Mouse (Mus musculus) right cerebral cortex, postnatal 36 days (tissue): ENCODE data around the gene Polr2b.

ENCODE experiments used
- DNase-seq, 2 experiments: peaks; one replicate each; pipeline ENCODE4 v3.0.0; 2022; ENCODE audit warnings: low spot score in 2 of 2, mixed read lengths in 1 of 2

Polr2b gene

DNA sequence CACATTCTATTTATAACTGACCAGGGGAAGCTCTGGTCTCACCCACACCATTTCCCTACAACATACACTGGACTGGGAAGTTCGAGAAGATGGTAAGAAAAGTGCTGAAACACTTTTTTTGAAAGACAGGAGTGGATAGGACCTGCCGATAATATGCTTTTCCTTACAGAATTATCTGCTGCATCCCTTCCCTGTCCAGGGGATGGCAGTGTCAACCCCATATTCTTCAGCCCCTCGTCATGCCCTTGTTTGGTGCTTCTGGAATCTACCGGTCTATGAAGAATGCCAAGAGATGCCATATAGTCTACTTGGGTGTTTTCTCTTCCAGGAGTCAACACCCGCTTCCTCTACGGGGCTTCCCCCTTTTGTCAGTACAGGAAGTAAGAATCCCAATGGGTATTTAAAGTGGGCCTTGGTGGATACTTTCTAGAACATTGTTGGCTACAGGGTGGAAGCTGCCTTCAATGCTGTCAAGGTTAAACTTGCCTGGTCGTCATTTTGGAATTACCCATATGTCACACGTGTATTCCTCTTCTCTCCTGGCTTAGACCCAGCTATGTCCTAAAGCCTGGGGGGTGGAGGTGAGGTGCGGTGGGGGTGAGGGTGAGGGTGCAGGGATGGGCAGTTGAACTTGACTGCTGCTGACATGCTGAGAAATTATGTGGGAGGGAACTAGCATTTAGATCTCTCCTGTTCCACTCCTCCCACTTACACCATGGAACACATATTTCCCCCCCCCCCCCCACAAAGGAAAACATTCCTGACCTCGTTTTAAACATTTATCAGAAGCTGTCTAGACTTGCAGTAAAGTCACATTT is 76.9 kb downstream of the Polr2b start:
- no peak for DNase-seq

DNA sequence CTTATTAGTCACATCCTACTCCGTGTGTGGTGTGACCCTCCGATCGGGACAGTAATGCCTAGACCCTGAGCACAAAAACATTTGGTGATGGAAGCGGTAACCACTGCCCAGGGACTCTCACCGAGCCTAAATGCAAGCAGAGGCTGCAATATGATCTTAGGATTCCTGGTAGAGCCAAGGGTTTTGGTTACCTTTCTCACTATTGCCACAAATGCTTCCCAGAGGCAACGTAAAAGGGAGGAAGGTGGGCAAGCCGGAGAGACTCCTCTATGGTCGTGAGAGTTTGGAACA is 77.4 kb downstream of the Polr2b start:
- DNase-seq = no peak

DNA sequence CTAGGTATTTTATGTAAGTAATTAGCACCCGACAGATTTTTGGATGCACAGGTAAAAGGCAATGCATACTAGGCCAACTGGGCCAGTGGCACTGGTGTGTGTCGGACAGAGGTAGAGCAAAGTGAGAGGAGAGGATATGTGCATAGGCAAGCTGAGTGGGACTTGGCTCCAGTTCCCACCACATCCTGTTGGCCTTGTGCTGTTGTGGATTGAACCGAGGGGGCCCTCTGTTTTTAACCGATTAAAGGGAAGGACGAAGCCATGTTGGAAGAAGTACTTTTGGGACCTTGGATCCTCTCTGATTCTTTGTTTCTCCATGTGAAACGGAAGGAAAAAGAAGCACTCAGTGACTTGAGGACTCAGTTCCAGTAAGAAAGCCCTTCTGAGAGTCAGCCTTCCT is 78.4 kb downstream of the Polr2b start:
- no peak for DNase-seq

DNA sequence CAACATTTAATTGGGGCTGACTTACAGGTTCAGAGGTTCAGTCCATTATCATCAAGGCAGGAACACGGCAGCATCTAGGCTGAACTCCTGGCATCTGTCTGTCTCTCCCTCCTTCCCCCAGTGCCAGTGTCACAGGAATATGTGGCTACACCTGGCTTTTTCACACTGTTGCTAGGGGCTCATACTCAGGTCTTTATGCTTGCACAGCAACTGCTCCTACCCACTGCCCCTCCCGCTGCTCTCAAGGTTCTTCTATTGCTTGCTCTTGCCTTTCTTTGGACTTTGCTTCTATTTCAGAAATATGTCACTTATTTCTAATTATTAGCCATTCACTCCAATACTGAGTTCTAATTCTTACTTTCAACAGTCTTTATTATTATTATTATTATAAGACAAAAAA is 80.3 kb downstream of the Polr2b start:
- DNase-seq = no peak

DNA sequence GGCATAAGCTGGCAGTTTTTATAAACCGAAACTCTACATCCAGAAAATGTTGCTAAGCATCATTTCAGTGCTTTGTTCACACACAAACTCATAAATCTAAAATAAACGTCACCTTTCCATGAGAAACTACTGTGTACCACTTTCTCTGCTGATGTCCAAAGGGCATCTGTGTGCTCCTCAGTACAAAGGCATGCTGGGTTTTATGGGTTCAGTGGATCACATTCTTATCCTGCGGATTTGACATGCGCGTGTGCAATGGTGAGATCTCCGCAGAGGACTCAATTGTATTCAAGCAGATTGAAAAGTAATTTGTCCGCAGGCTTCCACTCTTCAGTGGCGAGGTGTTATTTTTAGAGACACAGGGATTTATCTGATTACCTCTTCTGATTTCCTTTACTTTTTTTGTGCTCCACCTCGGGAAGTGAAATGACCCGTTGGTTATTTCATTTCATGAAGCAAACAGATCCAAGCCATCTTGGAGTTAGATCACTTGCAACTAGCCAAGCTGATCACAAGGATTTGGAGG is 83.2 kb downstream of the Polr2b start:
- no peak for DNase-seq

DNA sequence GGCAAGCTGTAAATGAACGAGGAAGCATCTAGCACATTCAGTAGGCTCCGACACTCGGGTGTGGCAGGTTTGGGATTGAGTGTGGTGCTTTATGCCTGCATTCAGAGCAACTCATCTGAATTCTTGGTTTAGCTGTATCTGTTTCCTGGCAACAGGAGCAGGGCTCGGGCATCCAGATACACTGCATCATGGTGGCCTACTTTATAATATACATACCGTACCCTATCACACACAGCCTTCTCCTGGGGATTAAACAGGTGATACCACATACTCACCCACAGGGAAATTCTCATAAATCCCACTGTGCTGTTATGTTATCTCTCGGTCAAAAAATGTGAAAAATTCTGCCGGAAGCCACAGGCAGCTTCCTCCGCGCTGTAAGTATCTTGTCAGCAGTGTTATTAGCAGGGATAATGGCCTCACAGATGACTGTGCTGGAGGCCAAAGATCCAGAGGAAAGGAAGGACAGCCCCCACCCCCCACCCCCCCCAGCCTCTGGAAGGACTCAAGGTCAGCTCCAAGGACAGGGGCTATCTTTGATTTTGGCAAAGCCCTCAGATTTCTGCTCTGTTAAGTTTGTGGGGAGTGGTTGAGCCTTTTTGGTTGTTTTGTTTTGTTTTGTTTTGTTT is 84.2 kb downstream of the Polr2b start:
- no peak for DNase-seq

DNA sequence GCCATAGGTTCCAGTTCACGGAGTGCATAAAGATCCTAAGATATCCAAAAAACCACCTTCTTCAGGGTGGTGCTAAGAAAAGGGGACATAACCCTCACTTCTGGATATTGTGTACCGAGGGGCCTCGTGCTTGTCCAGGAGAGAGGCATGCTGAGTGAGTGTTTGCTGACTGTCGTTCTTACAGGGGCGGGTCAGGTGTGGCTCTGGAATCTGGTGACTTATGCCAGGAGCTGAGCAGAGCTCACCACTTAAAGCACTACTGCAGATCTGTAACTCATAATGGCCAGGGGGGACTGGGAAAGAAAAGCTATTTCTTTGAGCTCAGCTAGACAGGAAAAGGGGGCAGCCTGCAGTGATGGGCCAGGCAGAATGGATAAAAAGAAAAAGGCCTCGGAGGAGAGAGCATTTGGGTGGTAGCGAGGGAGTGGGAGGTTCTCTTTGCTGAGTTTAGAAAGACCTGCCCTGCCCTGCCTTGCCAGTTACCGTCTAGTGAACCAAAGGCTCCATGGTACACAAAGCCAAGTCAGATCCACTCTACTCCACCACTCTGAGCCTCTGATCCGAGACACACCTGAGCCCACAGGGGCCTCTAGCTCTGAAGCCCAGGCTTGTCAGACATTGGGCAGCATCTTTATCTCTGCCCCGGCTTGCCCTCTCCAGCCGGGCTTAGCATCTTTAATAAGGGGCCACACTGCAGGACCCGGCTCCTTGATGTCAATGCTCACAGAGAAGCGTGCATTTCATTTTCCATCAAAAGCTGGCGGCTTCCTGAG is 88.5 kb downstream of the Polr2b start:
- no peak for DNase-seq
